Mouse (Mus musculus) kidney, postnatal 4 days (tissue): Measurements from ENCODE around the gene Dusp14.

ENCODE experiments used
- DNase-seq, 2 experiments: peaks; one replicate each; pipeline ENCODE4 v3.0.0; 2021; ENCODE audit warnings: mixed read lengths in 2 of 2

The Dusp14 gene

GRCm38 (mm10) chr11:84011576-84011975, 57.5 kb downstream of the Dusp14 start:
- no peak for DNase-seq

- DNase-seq: no peak
Observed at GRCm38 (mm10) chr11:84011050-84011449, 58.0 kb downstream of the Dusp14 start.

- DNase-seq: no peak
Observed at GRCm38 (mm10) chr11:84010411-84010810, 58.6 kb downstream of the Dusp14 start.

GRCm38 (mm10) chr11:84009001-84009400, 60.1 kb downstream of the Dusp14 start:
- DNase-seq: no peak

- no peak for DNase-seq
Observed at GRCm38 (mm10) chr11:84003986-84004385, 65.1 kb downstream of the Dusp14 start.

GRCm38 (mm10) chr11:84001257-84001656, 67.8 kb downstream of the Dusp14 start:
- no peak for DNase-seq

GRCm38 (mm10) chr11:83999411-83999915, 69.6 kb downstream of the Dusp14 start:
- DNase-seq: no peak

GRCm38 (mm10) chr11:83998993-83999392, 70.1 kb downstream of the Dusp14 start:
- DNase-seq: no peak
